Mouse (Mus musculus): ENCODE measurements around the gene Swap70.
A peak's percentile ranks its signal among the peaks of the same experiment; 100 is the strongest.
"Not testable (repeated sequence)": the region's sequence is repeated elsewhere in the genome, so short reads cannot be mapped to it uniquely, and the experiment has no call there.

Gene Swap70

GRCm38 (mm10) chr7:110221586-110222481 is at the start of gene Swap70:
TSS of gene Swap70 (plus strand) at chr7:110221711.
- DNase-seq, result peak; percentile 87

- DNase-seq, result no peak
These were observed 42.3 kb upstream of the Swap70 start for GRCm38 (mm10) chr7:110179208-110179607.

DNA sequence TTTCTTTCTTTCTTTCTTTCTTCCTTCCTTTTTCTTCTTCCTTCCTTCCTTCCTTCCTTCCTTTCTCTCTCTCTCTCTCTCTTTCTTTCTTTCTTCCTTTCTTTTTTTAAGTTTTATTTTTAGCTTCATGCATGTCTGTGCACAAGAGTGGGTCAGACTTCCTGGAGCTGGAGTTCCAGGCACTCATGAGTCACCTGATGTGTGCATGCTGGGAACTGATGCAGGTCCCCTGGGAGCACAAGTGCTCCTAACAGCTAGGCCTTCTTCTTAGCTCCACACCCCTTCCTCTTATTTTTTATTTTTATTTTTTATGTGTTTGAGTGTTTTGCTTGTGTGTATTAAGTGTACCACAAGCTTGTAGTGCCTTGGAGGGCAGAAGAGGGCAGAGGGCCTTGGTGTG is 40.9 kb upstream of the Swap70 start:
- DNase-seq, result no peak

GRCm38 (mm10) chr7:110181446-110181845 is 40.1 kb upstream of the Swap70 start:
- no peak for DNase-seq

GRCm38 (mm10) chr7:110184608-110185007 is 36.9 kb upstream of the Swap70 start:
- no peak for DNase-seq

GRCm38 (mm10) chr7:110189951-110190350 is 31.6 kb upstream of the Swap70 start:
- no peak for DNase-seq

DNA sequence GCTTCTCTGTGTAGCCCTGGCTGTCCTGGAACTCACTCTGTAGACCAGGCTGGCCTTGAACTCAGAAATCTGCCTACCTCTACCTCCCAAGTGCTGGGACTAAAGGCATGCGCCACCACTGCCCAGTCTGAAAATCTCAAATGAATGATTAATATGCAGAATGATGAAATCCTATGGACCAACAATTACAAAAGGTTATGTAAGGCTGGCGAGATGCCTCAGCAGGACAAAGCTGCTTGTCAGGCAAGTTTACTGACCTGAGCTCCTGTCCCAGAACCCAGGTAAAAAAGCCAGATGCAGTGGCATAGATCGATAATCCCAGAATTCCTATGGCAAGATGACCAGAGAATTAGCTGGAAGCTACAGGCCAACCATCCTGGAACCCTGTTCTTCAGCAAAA is 28.3 kb upstream of the Swap70 start:
- no peak for DNase-seq

- DNase-seq, result no peak
These were observed 24.3 kb upstream of the Swap70 start for GRCm38 (mm10) chr7:110197176-110197575.

GRCm38 (mm10) chr7:110201933-110202332 is 19.6 kb upstream of the Swap70 start:
- DNase-seq, result no peak

DNA sequence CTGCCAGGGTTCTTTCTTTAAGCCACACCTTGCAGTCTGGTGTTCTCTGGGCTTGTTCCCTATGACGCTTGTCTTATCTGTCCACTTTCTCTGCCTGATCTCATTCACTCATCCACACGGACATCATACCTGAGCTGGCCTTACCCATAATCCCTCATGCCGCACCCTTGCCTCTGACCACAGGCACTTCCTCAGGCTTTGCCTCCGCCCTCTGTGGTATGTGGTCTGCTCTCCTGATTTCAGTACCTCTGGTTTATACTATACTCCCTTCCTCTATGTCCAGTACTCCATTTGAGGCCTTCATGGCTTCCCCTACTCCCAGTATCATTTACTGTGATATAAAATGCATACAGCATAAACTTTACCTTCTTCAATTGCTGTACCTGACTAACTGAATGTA is 17.3 kb upstream of the Swap70 start:
- DNase-seq, result no peak

DNA sequence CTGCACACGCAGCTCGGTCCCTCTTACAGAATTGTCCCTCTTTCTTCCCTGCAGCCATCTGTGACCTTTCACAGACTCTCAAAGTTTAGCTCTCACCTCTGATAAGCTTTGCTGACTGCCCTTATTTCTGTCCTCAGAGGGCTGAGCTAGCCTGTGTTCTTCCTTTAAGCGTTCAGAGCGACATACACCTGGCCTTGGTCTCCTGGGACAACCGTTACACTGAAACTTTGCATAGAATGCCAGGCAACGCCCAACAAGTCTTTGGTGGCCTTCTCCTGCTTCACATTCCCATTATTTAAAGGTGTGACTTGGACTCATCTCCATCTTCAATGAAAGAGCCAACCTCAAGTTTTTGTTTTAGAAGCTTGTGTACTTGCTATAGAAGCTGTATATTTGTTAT is 13.2 kb upstream of the Swap70 start:
- DNase-seq, result no peak

DNA sequence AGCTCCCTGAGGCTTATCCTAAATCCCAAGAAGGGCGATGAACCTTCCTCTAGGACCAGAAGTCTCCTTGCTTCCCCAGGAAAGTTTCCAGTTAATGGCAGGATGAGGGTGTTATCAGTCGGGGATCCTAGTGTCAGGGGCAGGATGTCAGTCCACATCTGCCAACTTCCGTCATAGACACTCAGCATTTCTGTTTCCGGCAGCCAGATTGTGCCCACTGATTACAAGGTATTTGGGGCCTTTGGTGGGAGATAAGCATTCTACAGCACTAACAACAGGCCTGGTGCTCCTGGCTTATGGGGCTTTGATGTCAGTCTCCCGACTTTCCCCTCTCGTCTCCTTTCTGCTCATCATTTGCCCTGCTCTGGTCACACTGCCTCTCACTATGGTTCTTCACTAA is 12.1 kb upstream of the Swap70 start:
- no peak for DNase-seq

DNA sequence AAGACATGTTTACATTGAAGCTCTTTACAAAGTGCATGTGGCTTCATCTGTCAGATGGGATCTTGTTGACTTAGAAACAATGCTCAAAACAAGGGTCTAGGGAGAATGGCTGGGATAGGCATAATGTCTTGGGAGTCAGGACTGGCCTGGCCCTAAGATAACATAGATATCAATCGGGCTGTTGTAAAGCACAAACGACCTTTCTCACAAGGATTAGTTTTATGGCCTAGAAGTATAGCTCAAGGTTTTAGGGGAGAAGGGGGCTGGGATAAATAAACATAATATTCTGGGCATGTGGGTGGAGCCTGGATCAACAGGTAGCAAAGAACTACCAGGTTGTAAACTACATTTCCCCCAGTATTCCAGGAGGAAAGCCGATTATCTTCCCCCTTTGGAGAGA is 10.5 kb upstream of the Swap70 start:
- no peak for DNase-seq

DNA sequence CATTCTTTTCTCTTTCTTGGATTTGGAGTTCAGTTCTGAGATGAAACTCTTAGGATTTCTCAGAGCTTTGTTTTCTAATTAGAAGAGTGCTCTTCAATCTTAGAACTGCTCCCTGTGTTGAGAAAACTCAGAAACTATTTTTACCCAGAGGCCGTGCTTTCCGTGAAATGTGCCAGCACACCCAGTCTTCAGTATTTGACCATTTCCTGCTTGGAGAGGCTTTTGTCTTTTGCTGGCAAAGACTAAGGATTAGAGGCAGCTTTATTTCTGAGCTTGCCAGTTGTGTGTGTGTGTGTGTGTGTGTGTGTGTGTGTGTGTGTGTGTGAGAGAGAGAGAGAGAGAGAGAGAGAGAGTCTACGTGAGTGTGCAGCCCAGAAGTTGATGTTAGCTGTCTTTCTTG is 6.6 kb upstream of the Swap70 start:
- no peak for DNase-seq

- DNase-seq, result no peak
These were observed 393 bp upstream of the Swap70 start for GRCm38 (mm10) chr7:110221051-110221585.

GRCm38 (mm10) chr7:110222583-110223182 is 1.2 kb downstream of the Swap70 start:
- DNase-seq, result no peak

- DNase-seq, result no peak
These were observed 2.4 kb downstream of the Swap70 start for GRCm38 (mm10) chr7:110223727-110224510.

GRCm38 (mm10) chr7:110226484-110226883 is 5.0 kb downstream of the Swap70 start:
- no peak for DNase-seq

DNA sequence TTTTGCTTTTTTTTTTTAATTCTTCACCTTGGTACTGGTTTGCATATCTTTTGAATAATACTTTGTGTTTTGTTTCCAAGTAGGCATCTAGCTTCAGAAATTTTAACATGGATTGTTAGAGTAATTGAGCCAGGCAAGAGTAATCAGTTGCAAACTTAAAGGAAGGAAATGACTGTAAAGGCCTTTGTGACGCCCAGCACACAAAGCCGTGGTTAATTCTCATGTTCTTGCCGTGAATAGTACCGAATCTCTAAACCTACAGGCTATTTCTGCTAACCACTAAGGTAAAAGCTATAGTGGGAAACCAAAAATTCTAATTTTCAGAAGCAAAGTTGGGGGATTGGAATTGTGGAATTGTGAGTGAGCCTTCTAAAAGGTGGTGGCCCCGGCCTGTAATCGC is 8.5 kb downstream of the Swap70 start:
- no peak for DNase-seq

GRCm38 (mm10) chr7:110231127-110231526 is 9.6 kb downstream of the Swap70 start:
- not testable (repeated sequence) for DNase-seq

DNA sequence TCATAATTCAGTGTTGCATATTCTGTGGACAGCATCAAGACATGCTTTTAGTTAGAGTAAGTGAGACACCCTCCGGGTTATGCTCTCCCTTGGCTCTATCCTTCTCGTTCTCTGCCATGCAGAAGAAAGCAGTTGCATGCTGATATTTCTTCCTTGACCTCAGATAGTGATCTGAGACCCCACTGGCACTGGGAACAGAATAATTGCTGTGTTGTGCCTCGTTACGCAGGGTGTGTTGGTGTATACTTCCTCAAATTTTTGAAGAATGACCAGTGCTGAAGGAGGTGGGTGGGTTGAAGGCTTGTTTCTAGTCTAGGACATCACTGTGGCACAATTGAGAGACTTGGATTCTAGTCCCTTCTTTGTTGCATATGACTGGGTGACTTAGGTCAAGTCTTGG is 14.6 kb downstream of the Swap70 start:
- no peak for DNase-seq

DNA sequence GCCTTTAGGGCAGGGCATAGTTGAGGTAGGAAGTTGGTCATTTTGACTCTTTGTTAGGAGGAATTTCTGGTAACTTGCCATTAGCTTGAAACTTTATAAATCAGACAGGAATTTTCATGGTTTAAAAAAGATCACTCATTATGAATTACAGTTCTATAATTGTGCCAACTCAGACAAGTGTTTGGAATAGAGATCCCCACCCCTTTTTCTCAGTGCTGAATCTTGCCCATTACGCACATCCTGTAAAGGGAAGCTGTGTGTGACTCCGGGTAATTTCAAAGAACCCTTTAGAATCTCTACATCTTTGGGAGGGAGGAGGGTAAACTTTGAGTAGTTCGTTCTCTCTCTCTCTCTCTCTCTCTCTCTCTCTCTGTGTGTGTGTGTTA is 15.9 kb downstream of the Swap70 start:
- no peak for DNase-seq

DNA sequence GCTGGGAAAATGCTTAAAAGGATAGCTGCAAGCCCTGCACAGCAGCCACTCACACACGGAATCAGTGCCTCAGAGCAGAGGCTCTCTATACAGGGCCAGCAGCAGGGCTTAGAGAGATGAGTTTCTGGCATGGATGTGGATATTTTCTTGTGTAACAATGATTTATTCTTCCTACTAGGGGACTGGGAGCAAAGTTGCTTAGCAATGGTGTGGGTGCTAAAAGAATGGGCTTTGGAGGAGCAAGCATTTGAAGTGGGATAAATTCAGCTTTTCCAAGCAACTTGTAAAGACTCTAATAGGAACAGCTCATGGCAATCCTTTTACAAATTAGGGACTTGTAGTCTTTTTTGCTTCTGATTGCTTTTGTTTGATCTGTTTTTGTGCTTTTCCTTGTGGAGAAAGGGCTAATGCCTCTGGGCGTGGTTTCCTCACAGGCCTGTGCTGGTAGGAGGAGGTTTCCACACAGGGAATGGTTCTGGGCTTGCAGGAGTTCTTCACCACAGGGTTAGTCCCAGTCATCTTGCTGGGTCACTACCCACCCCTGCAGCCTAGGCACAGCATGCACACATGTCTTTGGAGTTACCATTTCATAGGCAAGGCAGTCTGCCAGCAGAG is 16.4 kb downstream of the Swap70 start:
- DNase-seq, result no peak
